Comparison of ENCODE assay signal across 8 mouse cellular contexts in the genomic region with DNA sequence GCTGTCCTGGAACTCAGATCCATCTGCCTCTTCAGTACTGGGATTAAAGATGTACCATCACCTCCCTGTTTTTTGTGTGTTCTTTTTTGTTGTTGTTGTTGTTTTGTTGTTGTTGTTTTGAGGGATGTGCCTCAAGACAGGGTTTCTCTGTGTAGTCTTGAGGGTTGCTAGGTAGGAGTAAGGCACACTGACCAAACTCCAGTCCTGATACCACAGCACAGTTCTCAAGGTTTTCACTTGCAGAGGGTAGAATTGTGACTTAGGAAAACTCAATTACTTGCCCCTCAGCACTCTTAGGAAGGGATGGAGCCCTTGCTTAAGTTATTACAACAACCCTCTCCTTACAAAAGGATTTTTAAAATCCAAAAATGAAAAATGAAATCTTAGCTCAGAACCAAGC. TPM values are rescaled to one million over a fixed set of nuclear protein-coding genes. Genes with fewer than 3 reads are reported as not detected.
DNase-seq lines count a peak whose midpoint lies in the region; ATAC-seq and TF ChIP-seq lines count a peak whose summit lies in the region.

No protein-coding gene starts in this region.

- intact Hi-C loops in left cerebral cortex, adult 2 months (cut with DNase I): no loop called here

- no peak for TF ChIP-seq CTCF in left cerebral cortex, adult 2 months (IDR thresholded peaks at IDR 0.05)

- no peaks in the 10 kb centered on the region for H3K27me3 ChIP-seq in forebrain, embryonic 10.5 days (ENCODE audit: poor library complexity, severe bottlenecking)
- no peaks in the 10 kb centered on the region for H3K27me3 ChIP-seq in limb, embryonic 10.5 days (ENCODE audit: low read depth, poor library complexity, severe bottlenecking)
- no peaks in the 10 kb centered on the region for H3K27me3 ChIP-seq in neural tube, embryonic 14.5 days (ENCODE audit: control insufficient read depth, insufficient read depth, low read length)

- H3K4me3 ChIP-seq in left cerebral cortex, adult 2 months: peak overlapping the region; percentile 50
- H3K4me3 ChIP-seq in forebrain, embryonic 10.5 days: peak overlapping the region; percentile 61
- peak overlapping the region; percentile 60 for H3K4me3 ChIP-seq in limb, embryonic 10.5 days
- H3K4me3 ChIP-seq in neural tube, embryonic 14.5 days (ENCODE audit: low read depth, low read length): no peak overlapping the region

- peaks cover 25% of the 10 kb centered on the region for H3K4me1 ChIP-seq in forebrain, embryonic 10.5 days
- peaks cover 12% of the 10 kb centered on the region for H3K4me1 ChIP-seq in limb, embryonic 10.5 days
- no peaks in the 10 kb centered on the region for H3K4me1 ChIP-seq in neural tube, embryonic 14.5 days (ENCODE audit: control insufficient read depth, insufficient read depth, low read length)

- H3K27ac ChIP-seq in left cerebral cortex, adult 2 months: peak overlapping the region; percentile 6; the same call in 1 of the 2 replicates
- peak overlapping the region; percentile 86 for H3K27ac ChIP-seq in forebrain, embryonic 10.5 days
- peak overlapping the region; percentile 89 for H3K27ac ChIP-seq in limb, embryonic 10.5 days
- H3K27ac ChIP-seq in neural tube, embryonic 14.5 days (ENCODE audit: low read depth, low read length): no peak overlapping the region

- H3K9me3 ChIP-seq in forebrain, embryonic 10.5 days: no peaks in the 10 kb centered on the region
- H3K9me3 ChIP-seq in limb, embryonic 10.5 days (replicated peaks): no peaks in the 10 kb centered on the region
- no peaks in the 10 kb centered on the region for H3K9me3 ChIP-seq in neural tube, embryonic 14.5 days (ENCODE audit: control insufficient read depth, low read length)

- H3K9ac ChIP-seq in neural tube, embryonic 14.5 days (replicated peaks; ENCODE audit: low read depth, low read length): no peak overlapping the region

- peak overlapping the region; percentile 36; the same call in 1 of the 2 replicates for H3K4me2 ChIP-seq in neural tube, embryonic 14.5 days (ENCODE audit: low read depth, low read length)

- no peak for DNase-seq in left cerebral cortex, adult 2 months (ENCODE audit: extremely low spot score in 1 of 2, low spot score in 2 of 2)
- no peak for DNase-seq in left cerebral cortex, adult 18-20 months (ENCODE audit: low spot score in 2 of 2)
- DNase-seq in forebrain, embryonic 10.5 days (ENCODE audit: extremely low spot score, low spot score): no peak
- DNase-seq in limb, embryonic 10.5 days (ENCODE audit: low spot score): no peak
- no peak for DNase-seq in thymus, postnatal 25 days
- no peak for DNase-seq in gastrocnemius, adult 18-20 months (ENCODE audit: low spot score)
- no peak for DNase-seq in adrenal gland, adult 2 months

- ATAC-seq in neural tube, embryonic 14.5 days (ENCODE audit: low read depth): no peak

- peaks cover 39% of the 10 kb centered on the region for H3K36me3 ChIP-seq in forebrain, embryonic 10.5 days (replicated peaks)
- H3K36me3 ChIP-seq in limb, embryonic 10.5 days: peaks cover 40% of the 10 kb centered on the region
- H3K36me3 ChIP-seq in neural tube, embryonic 14.5 days (ENCODE audit: control insufficient read depth, insufficient read depth, low read length): 0 out of 2 replicates have a peak, but pooled peaks cover 16% of the 10 kb centered on the region

RNA-seq across cellular contexts. Expression of a gene that starts 22.2 kb away (rescaled TPM):
- total RNA-seq in left cerebral cortex, adult 2 months (2021): 1 to 10 TPM; 9.0 to 9.6 TPM
- 1 to 10 TPM; 6.8 to 8.2 TPM for total RNA-seq in left cerebral cortex, adult 18-20 months (2021)
- polyA plus RNA-seq in forebrain, embryonic 10.5 days (2016; fragmentation: Nextera tagmentation; extraction: Ambion mirVana): 29.5 and 29.9 TPM in 2 replicates
- polyA plus RNA-seq in limb, embryonic 10.5 days (2016; fragmentation: Nextera tagmentation; extraction: Ambion mirVana): 22.4 and 31.2 TPM in 2 replicates
- polyA plus RNA-seq in neural tube, embryonic 14.5 days (2014; fragmentation: Nextera tagmentation; extraction: Ambion mirVana): 9.5 and 11.4 TPM in 2 replicates
- 1 to 10 TPM; 4.3 to 5.4 TPM for total RNA-seq in gastrocnemius, adult 18-20 months (2021)
- 10 to 100 TPM; 11.6 to 14.7 TPM for total RNA-seq in adrenal gland, adult 2 months (2021)
- polyA plus RNA-seq in adrenal gland, adult 2 months (2012; rRNA removed): 6.0 and 7.8 TPM in 2 replicates

RNA-seq across cellular contexts. Expression of a gene that starts 30.1 kb away (rescaled TPM):
- under 1 TPM in 1 of 2 experiments, not detected in 1; 0.21 TPM for total RNA-seq in left cerebral cortex, adult 2 months (2021)
- total RNA-seq in left cerebral cortex, adult 18-20 months (2021): under 1 TPM in 1 of 2 experiments, not detected in 1; 0.63 TPM
- 0.14 and 0.19 TPM in 2 replicates for polyA plus RNA-seq in forebrain, embryonic 10.5 days (2016; fragmentation: Nextera tagmentation; extraction: Ambion mirVana)
- 0.45 TPM in 1 of 2 replicates, not detected in the other for polyA plus RNA-seq in limb, embryonic 10.5 days (2016; fragmentation: Nextera tagmentation; extraction: Ambion mirVana)
- polyA plus RNA-seq in neural tube, embryonic 14.5 days (2014; fragmentation: Nextera tagmentation; extraction: Ambion mirVana): 0.27 and 0.37 TPM in 2 replicates
- not detected for total RNA-seq in gastrocnemius, adult 18-20 months (2021)
- total RNA-seq in adrenal gland, adult 2 months (2021): 1 to 10 TPM in 1 of 2 experiments, under 1 TPM in 1; 0.62 to 1.4 TPM
- 0.11 TPM in 1 of 2 replicates, not detected in the other for polyA plus RNA-seq in adrenal gland, adult 2 months (2012; rRNA removed)
